Mouse (Mus musculus): ENCODE results near the gene Psma6. TPM values are rescaled to one million over a fixed set of nuclear protein-coding genes. Genes with fewer than 3 reads are reported as not detected.

Psma6 gene
- polyA plus RNA-seq, 1 experiment from 2014 or later: 373 TPM

DNA sequence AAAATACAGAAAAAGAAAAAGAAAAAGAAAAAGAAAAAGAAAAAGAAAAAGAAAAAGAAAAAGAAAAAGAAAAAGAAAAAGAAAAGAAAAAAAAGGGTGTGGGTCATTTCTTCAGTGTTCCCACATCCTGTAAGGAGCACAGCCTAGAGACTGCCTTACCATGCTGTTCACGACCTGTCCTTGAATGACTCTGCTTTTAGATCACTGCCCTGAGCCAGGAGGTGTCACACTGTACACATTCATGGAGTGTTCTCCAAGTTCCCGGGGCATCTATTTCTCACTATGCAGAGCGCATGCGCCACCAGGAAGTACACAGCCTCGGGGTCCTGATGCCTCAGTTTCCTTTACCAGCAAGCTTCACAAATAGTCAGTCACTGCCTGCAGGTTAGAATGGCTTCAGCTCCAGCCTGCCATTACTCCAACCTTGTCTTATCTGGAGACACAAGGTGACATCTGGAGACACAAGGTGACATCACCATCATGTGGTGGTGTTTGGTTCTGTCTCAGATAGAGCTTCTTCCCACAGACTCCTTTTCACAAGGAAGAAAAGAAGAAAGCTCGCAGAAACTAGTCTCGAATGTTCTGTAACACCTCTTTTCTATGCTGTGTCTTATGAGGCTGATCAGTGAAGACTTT is 48.4 kb downstream of the Psma6 start:
- no peak for ATAC-seq (ENCODE audit: insufficient read depth, low FRiP score)
- Histone ChIP-seq H3K27ac (ENCODE audit: low read length) (no peak overlapping the region), H3K27me3 (ENCODE audit: control insufficient read depth, insufficient read depth, low read length) (no peaks in the 10 kb centered on the region), H3K4me1 (ENCODE audit: control insufficient read depth, insufficient read depth, low read length) (peaks cover 12% of the 10 kb centered on the region), H3K4me2 (ENCODE audit: low read depth, low read length) (no peak overlapping the region), H3K9ac (ENCODE audit: low read length) (no peak overlapping the region), H3K9me3 (replicated peaks; ENCODE audit: control insufficient read depth, low read length) (no peaks in the 10 kb centered on the region), H3K36me3 (ENCODE audit: control insufficient read depth, insufficient read depth, low read length) (no peaks in the 10 kb centered on the region), H3K4me3 (replicated peaks; ENCODE audit: low read length) (no peak overlapping the region)
- WGBS: 87% methylated on average over 7 of the region's 7 CpGs

DNA sequence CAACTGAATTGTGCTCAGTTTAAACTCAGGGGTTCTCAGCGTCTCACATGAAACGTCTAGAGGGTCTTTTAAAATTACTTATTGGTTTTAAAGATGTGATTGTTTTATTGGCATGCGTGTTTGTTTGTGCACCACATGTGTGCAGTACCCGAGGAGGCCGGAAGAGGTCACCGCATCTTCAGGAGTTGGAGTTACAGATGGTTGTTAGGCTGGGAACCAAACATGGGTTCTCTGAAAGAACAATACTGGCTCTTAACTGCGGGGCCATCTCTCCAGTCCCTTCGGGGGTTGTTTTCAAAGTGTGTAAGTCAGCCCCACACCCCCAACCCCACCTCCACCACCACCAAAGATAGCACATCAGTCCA is 48.9 kb downstream of the Psma6 start:
- no peak overlapping the region for H3K4me2 ChIP-seq (ENCODE audit: low read depth, low read length)
- WGBS: 97% methylated on average over 8 of the region's 8 CpGs

DNA sequence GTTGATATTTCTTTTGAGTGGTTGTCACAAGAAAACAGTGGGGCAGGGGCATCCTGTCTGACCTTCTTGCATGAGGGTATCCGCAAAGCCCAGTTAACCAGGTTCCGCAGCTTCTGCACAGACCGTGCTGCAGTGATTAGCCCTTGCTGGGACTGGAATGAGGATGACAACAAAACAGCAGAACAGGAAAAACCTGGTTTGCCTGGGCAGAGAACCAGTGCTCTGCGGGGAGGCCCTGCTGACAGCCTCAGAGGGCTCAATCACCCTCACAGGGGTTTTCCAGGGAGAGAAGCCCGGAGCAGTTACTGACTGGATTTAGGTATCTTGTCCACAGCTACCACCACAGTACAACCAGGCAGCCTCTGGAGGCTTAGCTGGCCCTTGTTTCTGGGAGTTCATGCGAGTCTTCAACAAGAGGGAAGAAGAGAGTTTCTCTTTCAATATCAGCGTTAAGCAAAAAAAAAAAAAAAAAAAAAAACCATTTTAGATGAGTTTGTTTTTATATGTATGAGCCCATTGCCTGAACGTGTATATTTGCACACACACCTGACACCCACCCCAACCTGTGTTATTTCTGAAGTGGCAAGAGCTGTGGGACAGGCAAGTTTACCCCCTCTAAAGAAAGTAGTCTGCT is 49.9 kb downstream of the Psma6 start:
- peaks cover 26% of the 10 kb centered on the region for H3K4me1 ChIP-seq (ENCODE audit: control insufficient read depth, insufficient read depth, low read length)
- no peaks in the 10 kb centered on the region for H3K27me3 ChIP-seq (ENCODE audit: control insufficient read depth, insufficient read depth, low read length)
- H3K27ac ChIP-seq (ENCODE audit: low read length): peak overlapping the region; percentile 72
- no peaks in the 10 kb centered on the region for H3K9me3 ChIP-seq (replicated peaks; ENCODE audit: control insufficient read depth, low read length)
- no peak overlapping the region for H3K9ac ChIP-seq (ENCODE audit: low read length)
- H3K4me2 ChIP-seq (ENCODE audit: low read depth, low read length): peak overlapping the region; percentile 39
- ATAC-seq (ENCODE audit: insufficient read depth, low FRiP score): peak; percentile 64; the same call in 1 of the 2 replicates
- 36% methylated on average over 8 of the region's 8 CpGs for WGBS
- H3K4me3 ChIP-seq (replicated peaks; ENCODE audit: low read length): no peak overlapping the region
- H3K36me3 ChIP-seq (ENCODE audit: control insufficient read depth, insufficient read depth, low read length): no peaks in the 10 kb centered on the region

More for the DNA sequence above, 48.9 kb downstream of the Psma6 start:
- no peak for ATAC-seq (ENCODE audit: insufficient read depth, low FRiP score)
- no peaks in the 10 kb centered on the region for H3K36me3 ChIP-seq (ENCODE audit: control insufficient read depth, insufficient read depth, low read length)
- H3K4me1 ChIP-seq (ENCODE audit: control insufficient read depth, insufficient read depth, low read length): peaks cover 17% of the 10 kb centered on the region
- H3K4me3 ChIP-seq (replicated peaks; ENCODE audit: low read length): no peak overlapping the region
- H3K27me3 ChIP-seq (ENCODE audit: control insufficient read depth, insufficient read depth, low read length): no peaks in the 10 kb centered on the region
- H3K9ac ChIP-seq (ENCODE audit: low read length): no peak overlapping the region
- H3K9me3 ChIP-seq (replicated peaks; ENCODE audit: control insufficient read depth, low read length): no peaks in the 10 kb centered on the region
- no peak overlapping the region for H3K27ac ChIP-seq (ENCODE audit: low read length)

DNA sequence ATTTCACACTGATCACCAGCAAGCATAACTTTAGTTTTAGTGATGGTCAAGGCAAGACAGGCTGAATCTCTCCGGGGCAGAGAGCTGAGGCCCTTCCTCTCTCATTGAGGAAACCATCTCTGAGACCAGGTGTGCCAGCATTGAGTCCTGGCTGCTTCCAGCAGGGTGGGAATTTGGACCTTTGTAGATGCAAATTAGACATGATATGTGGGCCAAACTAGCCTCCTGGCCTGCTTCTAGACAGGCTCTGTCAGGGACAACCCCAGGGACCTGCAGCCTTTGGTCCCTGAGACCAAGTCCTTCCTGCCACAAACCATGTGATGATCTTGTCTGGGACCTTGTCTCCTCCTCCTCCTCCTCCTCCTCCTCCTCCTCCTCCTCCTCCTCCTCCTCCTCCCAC is 51.1 kb downstream of the Psma6 start:
- Histone ChIP-seq H3K27ac (ENCODE audit: low read length) (no peak overlapping the region), H3K27me3 (ENCODE audit: control insufficient read depth, insufficient read depth, low read length) (no peaks in the 10 kb centered on the region), H3K4me3 (replicated peaks; ENCODE audit: low read length) (no peak overlapping the region), H3K4me1 (ENCODE audit: control insufficient read depth, insufficient read depth, low read length) (peaks cover 26% of the 10 kb centered on the region), H3K9me3 (replicated peaks; ENCODE audit: control insufficient read depth, low read length) (no peaks in the 10 kb centered on the region), H3K4me2 (ENCODE audit: low read depth, low read length) (no peak overlapping the region), H3K9ac (ENCODE audit: low read length) (no peak overlapping the region), H3K36me3 (ENCODE audit: control insufficient read depth, insufficient read depth, low read length) (no peaks in the 10 kb centered on the region)
- ATAC-seq (ENCODE audit: insufficient read depth, low FRiP score): no peak
- 59% methylated on average over 1 of the region's 1 CpGs for WGBS

DNA sequence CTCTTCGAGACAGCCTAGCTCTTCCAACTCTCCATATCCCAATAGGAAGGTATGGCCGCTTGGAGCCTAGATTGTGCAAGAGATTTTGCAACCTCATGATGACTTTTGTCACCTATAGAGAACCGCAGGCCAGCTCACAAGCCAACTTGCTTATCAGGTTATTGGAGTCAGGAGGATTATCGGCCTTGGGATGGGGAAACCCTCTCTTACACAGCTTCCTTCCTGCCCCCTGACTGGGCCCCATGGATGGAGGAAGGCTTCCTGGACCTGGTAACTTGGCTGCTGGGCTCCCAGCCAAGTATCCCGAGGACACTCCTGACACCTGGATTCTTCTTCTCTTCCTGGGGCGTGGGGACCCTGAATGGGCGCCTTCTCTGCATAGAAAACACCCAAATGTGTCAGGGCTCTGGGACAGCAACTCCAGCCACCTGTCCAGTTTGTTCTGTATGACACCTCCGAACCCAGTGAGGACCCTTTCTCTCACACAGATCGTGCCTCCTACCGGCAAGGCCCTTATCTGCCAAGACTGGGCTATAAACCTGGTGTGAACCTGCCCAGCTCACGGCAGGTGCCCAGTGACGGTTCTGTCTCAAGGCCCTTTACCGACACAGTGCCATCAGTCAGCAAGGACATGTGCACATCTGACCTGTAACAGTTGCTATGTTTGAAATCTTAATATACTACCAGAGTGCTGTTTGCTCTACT is 53.3 kb downstream of the Psma6 start:
- no peaks in the 10 kb centered on the region for H3K36me3 ChIP-seq (ENCODE audit: control insufficient read depth, insufficient read depth, low read length)
- H3K27me3 ChIP-seq (ENCODE audit: control insufficient read depth, insufficient read depth, low read length): no peaks in the 10 kb centered on the region
- no peak overlapping the region for H3K4me2 ChIP-seq (ENCODE audit: low read depth, low read length)
- H3K27ac ChIP-seq (ENCODE audit: low read length): peak overlapping the region; percentile 31; the same call in 1 of the 2 replicates
- WGBS: 47% methylated on average over 13 of the region's 13 CpGs
- no peaks in the 10 kb centered on the region for H3K9me3 ChIP-seq (replicated peaks; ENCODE audit: control insufficient read depth, low read length)
- no peak overlapping the region for H3K9ac ChIP-seq (ENCODE audit: low read length)
- peaks cover 27% of the 10 kb centered on the region for H3K4me1 ChIP-seq (ENCODE audit: control insufficient read depth, insufficient read depth, low read length)
- ATAC-seq (ENCODE audit: insufficient read depth, low FRiP score): peak; percentile 55; the same call in 1 of the 2 replicates
- H3K4me3 ChIP-seq (replicated peaks; ENCODE audit: low read length): no peak overlapping the region

- H3K27me3 ChIP-seq (ENCODE audit: control insufficient read depth, insufficient read depth, low read length): no peaks in the 10 kb centered on the region
- WGBS: 69% methylated on average over 10 of the region's 10 CpGs
- H3K4me2 ChIP-seq (ENCODE audit: low read depth, low read length): no peak overlapping the region
- no peaks in the 10 kb centered on the region for H3K9me3 ChIP-seq (replicated peaks; ENCODE audit: control insufficient read depth, low read length)
- no peak for ATAC-seq (ENCODE audit: insufficient read depth, low FRiP score)
- no peak overlapping the region for H3K4me3 ChIP-seq (replicated peaks; ENCODE audit: low read length)
- peak overlapping the region; percentile 65; the same call in 1 of the 2 replicates for H3K27ac ChIP-seq (ENCODE audit: low read length)
- no peaks in the 10 kb centered on the region for H3K36me3 ChIP-seq (ENCODE audit: control insufficient read depth, insufficient read depth, low read length)
- H3K4me1 ChIP-seq (ENCODE audit: control insufficient read depth, insufficient read depth, low read length): peaks cover 34% of the 10 kb centered on the region
- H3K9ac ChIP-seq (ENCODE audit: low read length): no peak overlapping the region; the same call in 1 of the 2 replicates
Measured at GRCm38 (mm10) chr12:55438058-55438457, 54.0 kb downstream of the Psma6 start.

DNA sequence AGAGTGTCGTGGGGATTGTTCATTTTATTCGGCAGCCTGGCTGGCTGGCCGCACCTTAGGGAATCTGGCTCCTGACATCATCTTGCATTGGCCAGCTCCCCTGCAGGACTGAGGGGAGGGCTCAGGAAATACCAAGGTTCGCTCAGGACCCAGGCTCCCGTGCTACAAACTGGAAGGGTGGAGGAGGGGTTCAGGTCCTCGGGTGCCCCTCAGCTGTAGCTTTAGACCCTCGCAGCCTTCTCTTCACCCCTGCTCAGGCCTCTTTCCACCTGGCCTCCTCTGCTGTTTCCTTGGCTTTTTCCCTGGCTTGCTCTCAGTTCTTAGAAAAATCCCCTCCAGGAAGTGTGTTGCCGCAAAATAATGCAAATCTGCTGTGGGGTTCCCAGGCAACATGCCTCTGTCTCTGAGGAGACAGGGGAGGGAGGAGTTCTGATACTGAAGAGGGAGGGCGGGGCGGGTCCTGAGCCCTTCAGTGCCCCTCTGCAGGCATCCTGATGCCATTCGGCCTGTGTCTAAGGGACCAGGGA is 54.7 kb downstream of the Psma6 start:
- Histone ChIP-seq H3K4me1 (ENCODE audit: control insufficient read depth, insufficient read depth, low read length) (peaks cover 38% of the 10 kb centered on the region), H3K4me3 (replicated peaks; ENCODE audit: low read length) (no peak overlapping the region), H3K36me3 (ENCODE audit: control insufficient read depth, insufficient read depth, low read length) (no peaks in the 10 kb centered on the region), H3K9ac (ENCODE audit: low read length) (peak overlapping the region; percentile 58), H3K27ac (ENCODE audit: low read length) (peak overlapping the region; percentile 65), H3K4me2 (ENCODE audit: low read depth, low read length) (peak overlapping the region; percentile 34), H3K9me3 (replicated peaks; ENCODE audit: control insufficient read depth, low read length) (no peaks in the 10 kb centered on the region), H3K27me3 (ENCODE audit: control insufficient read depth, insufficient read depth, low read length) (no peaks in the 10 kb centered on the region)
- no peak for ATAC-seq (ENCODE audit: insufficient read depth, low FRiP score)
- 18% methylated on average over 11 of the region's 11 CpGs for WGBS

DNA sequence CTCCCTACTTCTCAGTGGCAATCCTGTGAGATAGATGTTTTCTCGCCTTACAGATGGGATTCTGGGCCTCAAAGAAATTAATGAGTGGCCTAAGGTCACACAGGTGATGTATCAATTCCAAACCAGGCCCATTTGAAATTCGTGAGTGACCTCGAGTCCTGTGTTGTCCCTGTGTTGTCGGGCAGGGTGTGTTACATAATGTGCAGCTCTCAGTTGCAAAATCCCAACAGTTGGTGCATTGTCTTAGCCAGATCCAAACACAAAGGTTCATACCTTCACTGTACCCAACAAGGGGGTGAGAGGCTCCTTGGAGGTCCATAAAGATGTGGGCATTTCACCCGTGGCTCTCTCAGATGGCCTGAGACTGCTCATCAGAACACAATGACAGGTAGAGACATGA is 56.4 kb downstream of the Psma6 start:
- peaks cover 41% of the 10 kb centered on the region for H3K4me1 ChIP-seq (ENCODE audit: control insufficient read depth, insufficient read depth, low read length)
- H3K4me3 ChIP-seq (replicated peaks; ENCODE audit: low read length): no peak overlapping the region
- no peak overlapping the region for H3K4me2 ChIP-seq (ENCODE audit: low read depth, low read length)
- no peak overlapping the region for H3K27ac ChIP-seq (ENCODE audit: low read length)
- H3K36me3 ChIP-seq (ENCODE audit: control insufficient read depth, insufficient read depth, low read length): no peaks in the 10 kb centered on the region
- H3K27me3 ChIP-seq (ENCODE audit: control insufficient read depth, insufficient read depth, low read length): no peaks in the 10 kb centered on the region
- no peaks in the 10 kb centered on the region for H3K9me3 ChIP-seq (replicated peaks; ENCODE audit: control insufficient read depth, low read length)
- no peak overlapping the region for H3K9ac ChIP-seq (ENCODE audit: low read length)
- 79% methylated on average over 5 of the region's 5 CpGs for WGBS
- no peak for ATAC-seq (ENCODE audit: insufficient read depth, low FRiP score)

- no peak overlapping the region for H3K4me2 ChIP-seq (ENCODE audit: low read depth, low read length)
- no peaks in the 10 kb centered on the region for H3K27me3 ChIP-seq (ENCODE audit: control insufficient read depth, insufficient read depth, low read length)
- WGBS: 89% methylated on average over 1 of the region's 1 CpGs
- H3K27ac ChIP-seq (ENCODE audit: low read length): no peak overlapping the region
- no peaks in the 10 kb centered on the region for H3K9me3 ChIP-seq (replicated peaks; ENCODE audit: control insufficient read depth, low read length)
- ATAC-seq (ENCODE audit: insufficient read depth, low FRiP score): no peak
- H3K9ac ChIP-seq (ENCODE audit: low read length): no peak overlapping the region
- no peaks in the 10 kb centered on the region for H3K36me3 ChIP-seq (ENCODE audit: control insufficient read depth, insufficient read depth, low read length)
- H3K4me3 ChIP-seq (replicated peaks; ENCODE audit: low read length): no peak overlapping the region
- peaks cover 43% of the 10 kb centered on the region for H3K4me1 ChIP-seq (ENCODE audit: control insufficient read depth, insufficient read depth, low read length)
Measured at GRCm38 (mm10) chr12:55442245-55442644, 58.2 kb downstream of the Psma6 start.

All from stomach, embryonic 16.5 days (tissue).